Mouse (Mus musculus): Measurements from ENCODE around the gene Hes2. TPM values are rescaled to one million over a fixed set of nuclear protein-coding genes. Genes with fewer than 3 reads are reported as not detected.
A peak's percentile ranks its signal among the peaks of the same experiment; 100 is the strongest.

The Hes2 gene
- polyA plus RNA-seq, 1 experiment from 2014 or later = 0.13 TPM

DNA sequence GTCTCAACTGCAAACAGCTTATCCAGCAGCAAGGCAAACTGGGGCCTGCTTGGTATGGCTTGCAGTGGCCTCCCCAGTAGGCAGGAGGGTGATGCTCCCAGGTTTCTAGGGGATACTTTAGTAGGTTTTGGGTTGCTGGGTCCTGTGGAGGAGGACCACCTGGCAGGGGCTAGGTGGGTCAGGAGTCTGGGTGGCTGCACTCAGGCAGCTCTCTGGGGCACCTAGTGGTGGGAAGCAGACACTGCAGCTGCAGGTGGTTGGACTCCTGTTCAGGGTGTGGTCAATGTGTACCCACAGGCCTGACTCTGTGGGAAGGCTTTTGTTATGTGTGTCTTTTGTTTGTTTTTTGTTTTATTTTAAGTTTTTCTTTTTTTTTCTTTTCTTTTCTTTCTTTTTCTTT lies 24.2 kb upstream of the Hes2 start:
- Histone ChIP-seq H3K27me3 (peaks cover 85% of the 10 kb centered on the region), H3K4me2 (no peak overlapping the region), H3K9me3 (no peaks in the 10 kb centered on the region)

GRCm38 (mm10) chr4:152135363-152135762 lies 23.3 kb upstream of the Hes2 start:
- peaks cover 84% of the 10 kb centered on the region for H3K27me3 ChIP-seq
- H3K4me2 ChIP-seq = no peak overlapping the region

More for the DNA sequence above, 24.2 kb upstream of the Hes2 start:
- H3K4me3 ChIP-seq = no peak overlapping the region
- no peak overlapping the region for H3K9ac ChIP-seq
- H3K36me3 ChIP-seq = no peaks in the 10 kb centered on the region
- H3K27ac ChIP-seq (replicated peaks) = no peak overlapping the region
- ATAC-seq (ENCODE audit: low read depth) = no peak
- peaks cover 36% of the 10 kb centered on the region for H3K4me1 ChIP-seq (replicated peaks)

DNA sequence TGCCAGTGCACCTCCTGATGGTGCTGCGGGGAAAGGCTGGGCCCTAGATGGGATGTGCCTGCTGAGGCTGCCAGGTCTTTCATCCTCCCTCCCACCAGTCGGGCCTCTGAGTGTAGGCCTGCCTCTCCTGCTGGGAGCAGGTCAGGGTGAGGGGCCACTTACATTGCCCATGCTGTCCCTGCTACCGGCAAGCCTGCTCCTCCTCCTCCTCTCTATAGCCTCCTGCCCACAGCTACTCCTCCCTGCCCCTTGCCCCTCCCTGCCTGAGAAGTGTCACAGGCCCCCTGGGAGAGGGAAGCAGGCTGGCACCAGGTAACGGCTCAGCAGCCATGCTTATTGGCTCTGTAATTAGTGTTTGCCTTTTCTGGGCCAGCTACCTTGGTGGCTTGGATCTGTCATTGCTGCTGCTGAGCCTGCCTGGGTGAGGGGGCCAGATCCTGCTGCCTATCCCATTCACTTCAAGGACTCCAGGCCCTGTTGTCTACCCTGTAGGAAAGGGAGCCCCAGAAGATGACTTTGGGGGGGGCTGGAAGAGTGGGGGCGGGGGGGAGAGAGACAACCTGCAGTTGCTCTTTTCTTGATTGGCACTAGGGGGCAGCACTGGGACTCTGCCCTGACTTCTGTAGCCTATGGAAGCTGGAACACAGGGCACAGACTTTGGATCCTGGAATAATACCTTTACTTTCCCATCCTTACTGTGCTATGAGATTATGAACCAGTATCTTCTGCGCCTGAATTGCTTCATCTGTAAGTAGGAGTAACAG lies 22.4 kb upstream of the Hes2 start:
- WGBS = 28% methylated on average over 6 of the region's 6 CpGs
- H3K4me1 ChIP-seq (replicated peaks) = peaks cover 26% of the 10 kb centered on the region

More at GRCm38 (mm10) chr4:152135363-152135762, 23.3 kb upstream of the Hes2 start:
- H3K36me3 ChIP-seq = no peaks in the 10 kb centered on the region
- no peak overlapping the region for H3K9ac ChIP-seq
- no peaks in the 10 kb centered on the region for H3K9me3 ChIP-seq
- H3K4me1 ChIP-seq (replicated peaks) = peaks cover 35% of the 10 kb centered on the region
- WGBS = 80% methylated on average over 12 of the region's 12 CpGs
- ATAC-seq (ENCODE audit: low read depth) = no peak
- no peak overlapping the region for H3K27ac ChIP-seq (replicated peaks)
- H3K4me3 ChIP-seq = no peak overlapping the region

GRCm38 (mm10) chr4:152136876-152137250 lies 21.8 kb upstream of the Hes2 start:
- H3K27ac ChIP-seq (replicated peaks) = no peak overlapping the region
- H3K27me3 ChIP-seq = peaks cover 81% of the 10 kb centered on the region
- H3K4me1 ChIP-seq (replicated peaks) = peaks cover 20% of the 10 kb centered on the region
- 97% methylated on average over 2 of the region's 2 CpGs for WGBS
- no peak overlapping the region for H3K9ac ChIP-seq
- H3K9me3 ChIP-seq = no peaks in the 10 kb centered on the region
- no peak for ATAC-seq (ENCODE audit: low read depth)
- no peak overlapping the region for H3K4me3 ChIP-seq
- no peaks in the 10 kb centered on the region for H3K36me3 ChIP-seq
- H3K4me2 ChIP-seq = no peak overlapping the region

More for the DNA sequence above, 22.4 kb upstream of the Hes2 start:
- Histone ChIP-seq H3K4me3 (no peak overlapping the region), H3K9ac (no peak overlapping the region), H3K4me2 (no peak overlapping the region), H3K36me3 (no peaks in the 10 kb centered on the region), H3K9me3 (no peaks in the 10 kb centered on the region), H3K27ac (replicated peaks) (no peak overlapping the region), H3K27me3 (peaks cover 83% of the 10 kb centered on the region)
- no peak for ATAC-seq (ENCODE audit: low read depth)

DNA sequence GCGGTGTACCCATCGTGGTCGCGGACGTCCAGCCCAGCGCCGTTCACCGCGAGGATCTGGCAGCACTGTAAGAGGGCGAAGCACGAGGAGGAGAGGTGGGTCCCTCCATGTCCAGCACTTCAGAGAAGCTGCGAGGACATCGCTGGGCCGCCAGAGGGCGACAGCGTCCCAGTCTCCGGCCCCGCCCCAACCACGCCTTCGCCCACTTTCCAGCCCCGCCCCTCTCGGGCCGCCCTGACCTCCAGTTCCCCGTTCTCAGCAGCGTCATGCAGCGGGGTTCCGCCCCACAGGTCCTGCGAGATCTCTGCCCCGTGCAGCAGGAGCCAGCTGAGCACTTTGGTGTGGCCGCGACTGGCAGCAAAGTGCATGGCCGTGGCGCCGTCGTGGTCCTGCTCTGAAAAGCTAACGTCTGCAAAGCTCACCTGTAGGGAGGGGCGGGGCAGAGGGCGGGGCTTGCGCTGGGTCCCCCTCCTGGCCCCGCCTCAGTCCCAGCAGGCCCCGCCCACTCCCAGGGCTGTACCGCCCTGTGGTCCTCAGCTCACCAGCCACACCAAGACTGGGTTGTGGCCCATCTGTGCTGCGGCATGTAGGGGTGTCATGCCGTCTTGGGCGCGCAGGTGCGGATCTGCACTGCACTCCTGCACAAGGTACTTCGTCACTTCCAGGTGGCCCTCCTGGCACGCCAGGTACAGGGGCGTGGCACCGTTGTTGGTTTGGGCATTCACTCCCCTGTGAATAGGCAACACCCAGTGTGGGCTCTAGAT lies 20.0 kb upstream of the Hes2 start:
- Histone ChIP-seq H3K9ac (no peak overlapping the region), H3K4me2 (peak overlapping the region; percentile 61), H3K27ac (replicated peaks) (no peak overlapping the region), H3K4me1 (replicated peaks) (peaks cover 11% of the 10 kb centered on the region), H3K27me3 (peaks cover 71% of the 10 kb centered on the region), H3K4me3 (peak overlapping the region; percentile 37), H3K36me3 (no peaks in the 10 kb centered on the region), H3K9me3 (no peaks in the 10 kb centered on the region)
- ATAC-seq (ENCODE audit: low read depth) = peak; percentile 64
- WGBS = 2% methylated on average over 51 of the region's 51 CpGs

DNA sequence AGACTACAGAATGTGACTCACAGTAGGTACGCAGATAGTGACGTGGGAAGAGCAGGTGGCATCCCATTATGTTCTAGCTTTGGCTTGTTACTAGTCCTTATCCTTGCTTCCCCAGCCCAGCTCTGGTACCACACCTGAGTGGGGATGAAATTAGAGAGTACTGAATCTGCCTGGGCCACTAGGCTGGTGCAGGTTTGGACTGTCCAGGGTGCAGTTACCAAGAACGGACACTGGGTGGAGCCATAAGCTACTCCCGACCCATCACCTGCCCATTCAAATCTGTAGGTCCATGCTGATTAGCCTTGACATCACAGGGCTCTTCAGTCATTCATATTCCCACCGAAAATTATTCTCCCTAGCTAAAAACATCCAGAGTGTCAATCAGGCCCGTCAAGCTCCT lies 18.2 kb upstream of the Hes2 start:
- no peaks in the 10 kb centered on the region for H3K9me3 ChIP-seq
- H3K4me3 ChIP-seq = no peak overlapping the region
- peaks cover 59% of the 10 kb centered on the region for H3K27me3 ChIP-seq
- H3K27ac ChIP-seq (replicated peaks) = no peak overlapping the region
- peaks cover 11% of the 10 kb centered on the region for H3K4me1 ChIP-seq (replicated peaks)
- no peak overlapping the region for H3K4me2 ChIP-seq
- ATAC-seq (ENCODE audit: low read depth) = no peak
- no peak overlapping the region for H3K9ac ChIP-seq
- H3K36me3 ChIP-seq = no peaks in the 10 kb centered on the region
- WGBS = 34% methylated on average over 6 of the region's 6 CpGs

- Histone ChIP-seq H3K36me3 (no peaks in the 10 kb centered on the region), H3K4me2 (no peak overlapping the region), H3K4me3 (no peak overlapping the region), H3K9ac (no peak overlapping the region), H3K9me3 (no peaks in the 10 kb centered on the region), H3K4me1 (replicated peaks) (peaks cover 11% of the 10 kb centered on the region), H3K27me3 (peaks cover 58% of the 10 kb centered on the region), H3K27ac (replicated peaks) (no peak overlapping the region)
- 73% methylated on average over 8 of the region's 8 CpGs for WGBS
- ATAC-seq (ENCODE audit: low read depth) = no peak
Observed at GRCm38 (mm10) chr4:152141521-152142135, 17.0 kb upstream of the Hes2 start.

- WGBS = 34% methylated on average over 1 of the region's 1 CpGs
- Histone ChIP-seq H3K27ac (replicated peaks) (no peak overlapping the region), H3K27me3 (peaks cover 53% of the 10 kb centered on the region), H3K9ac (no peak overlapping the region), H3K4me2 (no peak overlapping the region), H3K4me1 (replicated peaks) (peaks cover 5% of the 10 kb centered on the region), H3K36me3 (no peaks in the 10 kb centered on the region), H3K9me3 (no peaks in the 10 kb centered on the region), H3K4me3 (no peak overlapping the region)
- no peak for ATAC-seq (ENCODE audit: low read depth)
Observed at GRCm38 (mm10) chr4:152143632-152144031, 15.0 kb upstream of the Hes2 start.

DNA sequence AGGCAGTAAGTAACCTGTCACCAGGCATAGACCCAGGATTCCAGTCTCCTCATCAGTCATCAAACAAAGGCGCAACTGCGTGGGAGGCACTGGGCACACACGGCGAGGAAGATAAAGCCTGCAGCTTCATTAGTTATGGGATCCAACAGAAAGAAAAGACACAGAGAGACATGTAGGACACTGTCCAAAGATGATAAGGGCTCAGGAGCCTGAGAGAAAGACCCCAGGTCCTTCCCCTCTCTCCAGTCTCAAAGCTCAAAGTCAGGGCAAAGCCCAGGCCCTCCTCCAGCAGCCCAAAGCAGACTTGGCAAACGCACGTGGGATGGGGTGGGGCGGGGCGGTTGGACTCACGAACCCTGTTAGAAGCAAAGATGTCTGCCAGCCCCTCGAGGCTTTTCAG lies 13.2 kb upstream of the Hes2 start:
- no peak for ATAC-seq (ENCODE audit: low read depth)
- Histone ChIP-seq H3K36me3 (no peaks in the 10 kb centered on the region), H3K9ac (no peak overlapping the region), H3K4me3 (no peak overlapping the region), H3K4me1 (replicated peaks) (no peaks in the 10 kb centered on the region), H3K9me3 (no peaks in the 10 kb centered on the region), H3K4me2 (no peak overlapping the region), H3K27ac (replicated peaks) (no peak overlapping the region), H3K27me3 (peaks cover 55% of the 10 kb centered on the region)
- WGBS = 66% methylated on average over 10 of the region's 10 CpGs

- no peak overlapping the region for H3K4me2 ChIP-seq
- H3K36me3 ChIP-seq = no peaks in the 10 kb centered on the region
- no peak overlapping the region for H3K4me3 ChIP-seq
- no peaks in the 10 kb centered on the region for H3K9me3 ChIP-seq
- no peak for ATAC-seq (ENCODE audit: low read depth)
- no peak overlapping the region for H3K9ac ChIP-seq
- H3K27me3 ChIP-seq = peaks cover 56% of the 10 kb centered on the region
- H3K4me1 ChIP-seq (replicated peaks) = no peaks in the 10 kb centered on the region
- H3K27ac ChIP-seq (replicated peaks) = no peak overlapping the region
- WGBS = 48% methylated on average over 11 of the region's 11 CpGs
Observed at GRCm38 (mm10) chr4:152146033-152146827, 12.4 kb upstream of the Hes2 start.

- Histone ChIP-seq H3K4me1 (replicated peaks) (peaks cover 15% of the 10 kb centered on the region), H3K4me3 (no peak overlapping the region), H3K36me3 (no peaks in the 10 kb centered on the region), H3K9ac (no peak overlapping the region), H3K4me2 (no peak overlapping the region), H3K9me3 (no peaks in the 10 kb centered on the region), H3K27me3 (peaks cover 81% of the 10 kb centered on the region), H3K27ac (replicated peaks) (no peak overlapping the region)
- no peak for ATAC-seq (ENCODE audit: low read depth)
- WGBS = 71% methylated on average over 4 of the region's 4 CpGs
Observed at GRCm38 (mm10) chr4:152150546-152150945, 8.1 kb upstream of the Hes2 start.
